Mouse (Mus musculus): ENCODE measurements at regions not wholly inside any gene's neighbourhood (a gene's known extent, or its start where the extent isn't known, plus 50 kb on each side); places are given as distances from the start of the nearest gene placed in this dataset.

- Histone ChIP-seq H3K4me2 (ENCODE audit: insufficient read depth, low read depth, poor library complexity, severe bottlenecking) (no peak overlapping the region), H3K36me3 (replicated peaks in 1 of 2; ENCODE audit: control insufficient read depth in 1 of 2, insufficient read depth in 1 of 2, low read length in 1 of 2) (no peaks in the 10 kb centered on the region), H3K27me3 (replicated peaks) (no peaks in the 10 kb centered on the region), H3K9ac (ENCODE audit: insufficient read depth, low read depth) (no peak overlapping the region), H3K9me3 (replicated peaks; ENCODE audit: low read length) (no peaks in the 10 kb centered on the region), H3K27ac (ENCODE audit: insufficient read depth, low read depth) (no peak overlapping the region), H3K4me1 (ENCODE audit: control insufficient read depth in 1 of 2, insufficient read depth in 2 of 2) (no peaks in the 10 kb centered on the region), H3K79me2 (replicated peaks; ENCODE audit: control insufficient read depth, extremely low read depth, insufficient read depth, poor library complexity, severe bottlenecking) (no peaks in the 10 kb centered on the region), H3K4me3 (replicated peaks in 1 of 3; ENCODE audit: low read depth in 2 of 3, low read length in 2 of 3, poor library complexity in 1 of 3) (no peak overlapping the region)
- dilution Hi-C loops (cut with MboI; ENCODE audit: extremely low pct_ligation_motif_present, extremely low pct_unique_long_range_greater_than_20kb, low sequenced_read_pairs) (no loop called here), in situ Hi-C loops (cut with MboI; ENCODE audit: low pct_ligation_motif_present, low pct_unique_long_range_greater_than_20kb, low sequenced_read_pairs) (no loop called here)
- TF ChIP-seq GABPA (IDR thresholded peaks at IDR 0.05; ENCODE audit: insufficient replicate concordance, low read depth, low read length), result no peak
- TF ChIP-seq ZMIZ1 (IDR thresholded peaks at IDR 0.05; ENCODE audit: low read depth, low read length), result no peak
- TF ChIP-seq ETS1 (conservative IDR thresholded peaks at IDR 0.05; ENCODE audit: low read depth, low read length), result no peak
- no peak for TF ChIP-seq ZNF384 (IDR thresholded peaks at IDR 0.05; ENCODE audit: low read depth, low read length)
- TF ChIP-seq PAX5 (IDR thresholded peaks at IDR 0.05; ENCODE audit: low read length), result no peak
- TF ChIP-seq RAD21 (IDR thresholded peaks at IDR 0.05; ENCODE audit: low read depth, low read length), result no peak
- no peak for TF ChIP-seq ELF1 (IDR thresholded peaks at IDR 0.05; ENCODE audit: low read depth, low read length)
- no peak for TF ChIP-seq MYC (IDR thresholded peaks at IDR 0.05; ENCODE audit: low read depth, low read length)
- no peak for TF ChIP-seq EP300 (IDR thresholded peaks at IDR 0.05; ENCODE audit: low read length)
- no peak for TF ChIP-seq CHD2 (IDR thresholded peaks at IDR 0.05; ENCODE audit: low read length)
- TF ChIP-seq ZC3H11A (IDR thresholded peaks at IDR 0.05; ENCODE audit: low read depth, low read length), result no peak
- TF ChIP-seq TBP (conservative IDR thresholded peaks at IDR 0.05; ENCODE audit: low read depth, low read length), result no peak
- TF ChIP-seq KAT2A (IDR thresholded peaks at IDR 0.05; ENCODE audit: insufficient replicate concordance, low read length), result no peak
- TF ChIP-seq USF1 (IDR thresholded peaks at IDR 0.05; ENCODE audit: low read depth, low read length), result no peak
- no peak for TF ChIP-seq JUND (conservative IDR thresholded peaks at IDR 0.05; ENCODE audit: low read depth, low read length)
- no peak for TF ChIP-seq BHLHE40 (IDR thresholded peaks at IDR 0.05; ENCODE audit: low read depth, low read length)
- DNase-seq (ENCODE audit: extremely low read depth), result no peak
Measured at GRCm38 (mm10) chr13:94681606-94682005, 107.1 kb upstream of the Tbca start.

GRCm38 (mm10) chr13:94685191-94685590 lies 103.5 kb upstream of the Tbca start:
- no peak overlapping the region for H3K27ac ChIP-seq (ENCODE audit: insufficient read depth, low read depth)
- H3K4me3 ChIP-seq (replicated peaks in 1 of 3; ENCODE audit: low read depth in 2 of 3, low read length in 2 of 3, poor library complexity in 1 of 3), result no peak overlapping the region

More at GRCm38 (mm10) chr13:94685191-94685590, 103.5 kb upstream of the Tbca start:
- DNase-seq (ENCODE audit: extremely low read depth), result no peak
- Histone ChIP-seq H3K9ac (ENCODE audit: insufficient read depth, low read depth) (no peak overlapping the region), H3K36me3 (replicated peaks in 1 of 2; ENCODE audit: control insufficient read depth in 1 of 2, insufficient read depth in 1 of 2, low read length in 1 of 2) (no peaks in the 10 kb centered on the region), H3K9me3 (replicated peaks; ENCODE audit: low read length) (no peaks in the 10 kb centered on the region), H3K4me2 (ENCODE audit: insufficient read depth, low read depth, poor library complexity, severe bottlenecking) (no peak overlapping the region), H3K4me1 (ENCODE audit: control insufficient read depth in 1 of 2, insufficient read depth in 2 of 2) (no peaks in the 10 kb centered on the region), H3K79me2 (replicated peaks; ENCODE audit: control insufficient read depth, extremely low read depth, insufficient read depth, poor library complexity, severe bottlenecking) (no peaks in the 10 kb centered on the region), H3K27me3 (replicated peaks) (no peaks in the 10 kb centered on the region)
- no peak for TF ChIP-seq KAT2A (IDR thresholded peaks at IDR 0.05; ENCODE audit: insufficient replicate concordance, low read length)
- no peak for TF ChIP-seq RCOR1 (conservative IDR thresholded peaks at IDR 0.05; ENCODE audit: low read depth, low read length)
- TF ChIP-seq POLR2AphosphoS2 (IDR thresholded peaks at IDR 0.05; ENCODE audit: low read depth, low read length), result no peak
- no peak for TF ChIP-seq CHD2 (IDR thresholded peaks at IDR 0.05; ENCODE audit: low read length)
- no peak for TF ChIP-seq ETS1 (conservative IDR thresholded peaks at IDR 0.05; ENCODE audit: low read depth, low read length)
- no peak for TF ChIP-seq HCFC1 (IDR thresholded peaks at IDR 0.05; ENCODE audit: low read depth, low read length)
- no peak for TF ChIP-seq CTCF (conservative IDR thresholded peaks at IDR 0.05 in 1 of 2, IDR thresholded peaks at IDR 0.05 in 1 of 2; ENCODE audit: low read depth in 2 of 2, low read length in 2 of 2)
- no peak for TF ChIP-seq RAD21 (IDR thresholded peaks at IDR 0.05; ENCODE audit: low read depth, low read length)
- in situ Hi-C loops (cut with MboI; ENCODE audit: low pct_ligation_motif_present, low pct_unique_long_range_greater_than_20kb, low sequenced_read_pairs), result no loop called here
- dilution Hi-C loops (cut with MboI; ENCODE audit: extremely low pct_ligation_motif_present, extremely low pct_unique_long_range_greater_than_20kb, low sequenced_read_pairs), result no loop called here
